Mouse (Mus musculus) small intestine, adult 2 months (tissue): ENCODE measurements around the gene Tal1.

Source experiments
- CTCF ChIP-seq: fragments of 200-500 bp; IDR thresholded peaks from 2 replicates; pipeline ENCODE4 v1.5.1; 2012; ENCODE audit warnings: low read depth, mild to moderate bottlenecking, control low read depth, inconsistent platforms, low read length, moderate library complexity, mixed read lengths; ENCODE audit not compliant: insufficient replicate concordance, insufficient read length; ENCODE audit errors: extremely low read depth
- POLR2A ChIP-seq: fragments of 200-500 bp; IDR thresholded peaks from 2 replicates; pipeline ENCODE4 v1.6.1; 2012; ENCODE audit warnings: low read depth, mild to moderate bottlenecking, control low read depth, inconsistent platforms, low read length, moderate library complexity

GRCm38 (mm10) chr4:115075204-115075915 lies 19.1 kb downstream of the Tal1 start:
- no peak for TF ChIP-seq CTCF
- no peak for TF ChIP-seq POLR2A
